Mouse (Mus musculus): ENCODE measurements around the gene Sema3c.
"Not testable (repeated sequence)": the region's sequence is repeated elsewhere in the genome, so short reads cannot be mapped to it uniquely, and the experiment has no call there.

The Sema3c gene

DNA sequence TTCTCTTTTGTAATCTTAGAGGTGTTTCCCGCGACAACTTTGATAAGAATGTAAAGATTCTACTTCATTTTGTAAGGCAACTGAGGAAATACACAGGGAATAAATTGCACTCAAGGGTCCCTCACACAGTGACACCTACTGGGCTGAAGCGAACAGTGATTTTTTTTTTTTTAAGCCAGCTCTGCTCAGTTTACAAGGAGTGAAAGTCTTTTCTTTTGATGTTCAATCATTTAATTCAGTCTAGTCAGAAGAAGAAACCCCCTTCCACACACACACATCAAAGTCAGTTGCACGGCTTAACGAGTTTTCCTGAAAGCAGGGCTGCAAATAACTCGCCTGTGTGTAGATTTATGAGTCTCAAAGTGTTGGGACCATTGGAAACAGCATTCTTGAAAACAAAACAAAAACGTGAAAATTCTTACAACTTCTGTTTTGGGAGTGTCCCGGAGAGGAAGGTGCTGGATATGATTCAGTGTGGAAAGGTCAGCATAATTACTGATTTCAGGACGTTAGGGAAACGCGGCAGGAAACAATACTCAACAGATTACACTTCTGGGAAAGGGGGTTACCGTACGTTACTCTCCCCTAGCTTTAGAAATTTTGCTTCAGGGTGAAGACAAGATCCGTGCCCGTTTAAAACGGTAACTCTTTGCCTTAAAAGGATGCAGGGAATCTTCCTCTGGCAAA lies at the start of gene Sema3c:
Gene Sema3c, plus strand, starts transcription at position 588 of the 687 bp plus-strand sequence.
- no peak for DNase-seq (ENCODE audit: low read depth, low spot score)

DNA sequence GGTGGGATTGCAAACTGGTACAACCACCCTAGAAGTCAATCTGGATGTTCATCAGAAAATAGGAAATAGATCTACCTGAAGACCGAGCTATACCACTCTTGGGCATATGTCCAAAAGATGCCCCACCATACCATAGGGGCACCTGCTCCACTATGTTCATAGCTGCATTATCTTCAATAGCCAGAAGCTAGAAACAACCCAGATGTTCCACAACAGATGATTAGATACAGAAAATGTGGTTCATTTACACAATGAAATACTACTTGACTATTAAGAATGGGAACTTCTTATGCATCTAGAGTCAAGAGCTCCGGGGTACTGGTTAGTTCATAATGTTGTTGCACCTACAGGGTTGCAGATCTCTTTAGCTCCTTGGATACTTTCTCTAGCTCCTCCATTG lies 42.9 kb upstream of the Sema3c start:
- DNase-seq (ENCODE audit: low read depth, low spot score), result not testable (repeated sequence)

DNA sequence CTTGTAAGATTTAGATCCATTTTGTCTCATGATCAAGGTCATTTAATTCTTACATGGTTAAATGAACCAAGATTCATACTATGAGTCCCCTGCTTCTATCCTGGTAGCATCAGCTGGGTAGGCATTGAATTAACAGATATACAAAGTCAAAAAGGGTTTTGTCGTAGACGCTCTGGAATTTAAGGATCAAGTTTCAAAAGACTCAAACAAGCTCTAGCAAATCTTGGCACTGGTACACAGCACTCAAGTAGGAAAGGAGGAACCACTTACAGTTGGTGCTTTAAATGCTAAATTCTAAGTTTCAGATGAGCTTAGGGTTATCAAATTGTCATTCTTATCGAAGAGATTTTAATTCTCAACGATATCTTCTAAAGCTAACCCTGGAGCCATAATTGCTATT lies 30.9 kb upstream of the Sema3c start:
- DNase-seq (ENCODE audit: low read depth, low spot score), result no peak

DNA sequence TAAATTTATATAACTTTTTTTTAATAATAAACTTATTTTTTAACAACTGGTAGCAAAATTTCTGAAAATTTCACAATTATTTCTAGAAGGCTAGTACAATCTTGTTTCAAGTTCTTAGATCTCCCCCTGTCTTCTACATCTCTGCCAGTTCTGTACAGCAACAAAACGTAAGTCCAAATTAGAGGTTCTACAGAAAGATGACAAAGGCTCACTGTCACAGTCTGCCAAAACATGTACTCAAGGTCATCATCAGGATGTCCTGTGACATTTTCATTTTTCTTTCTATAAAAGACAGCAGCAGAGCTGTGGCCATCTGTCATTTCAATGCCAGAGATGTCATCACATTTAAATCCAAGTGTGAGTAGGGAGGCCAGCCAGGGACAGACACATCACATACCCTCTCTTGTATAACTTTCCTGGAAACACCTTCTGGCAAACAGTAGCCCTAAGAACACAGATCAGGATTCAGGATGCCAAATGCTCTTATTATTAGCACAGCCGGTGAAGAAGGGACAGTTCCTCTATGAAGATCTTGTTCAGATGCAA lies 29.1 kb upstream of the Sema3c start:
- no peak for DNase-seq (ENCODE audit: low read depth, low spot score)

DNA sequence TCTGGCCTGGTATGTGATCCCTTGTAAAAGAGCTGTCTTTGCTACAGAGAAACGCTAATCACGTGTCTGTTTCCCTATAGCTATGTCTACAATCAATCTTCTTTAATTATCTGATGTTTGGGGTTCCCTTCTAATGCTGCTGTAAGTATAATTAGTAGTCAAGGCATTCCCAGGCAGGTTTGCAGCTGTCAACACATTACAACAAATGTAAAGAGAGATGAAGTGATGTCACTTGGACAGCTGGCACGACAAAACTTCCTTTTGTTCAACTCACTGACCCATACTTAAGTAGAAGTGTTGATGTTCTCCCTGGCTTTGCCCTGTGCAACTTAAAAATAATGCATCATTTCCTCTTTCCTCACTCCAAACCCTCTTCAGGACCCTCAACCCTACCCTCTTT lies 22.4 kb upstream of the Sema3c start:
- DNase-seq (ENCODE audit: low read depth, low spot score), result no peak

DNA sequence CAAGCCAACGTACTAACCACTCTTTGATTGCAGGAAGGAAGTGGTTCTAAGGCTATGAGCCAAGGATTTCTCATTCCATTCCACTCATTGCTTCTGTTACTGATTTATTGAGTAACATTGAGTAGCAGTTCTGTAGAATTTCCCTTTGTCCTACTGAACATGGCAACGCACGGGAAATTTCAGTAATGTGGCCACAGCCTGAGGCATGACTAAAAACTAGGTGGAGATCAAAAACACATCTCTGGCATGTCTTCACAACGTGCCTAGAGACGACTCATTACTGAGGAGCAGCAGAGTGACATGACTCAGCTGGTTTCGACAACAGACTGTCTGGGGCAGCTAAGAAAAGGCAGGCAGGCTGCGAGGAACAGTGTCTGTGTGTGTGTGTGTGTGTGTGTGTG lies 18.0 kb upstream of the Sema3c start:
- no peak for DNase-seq (ENCODE audit: low read depth, low spot score)

DNA sequence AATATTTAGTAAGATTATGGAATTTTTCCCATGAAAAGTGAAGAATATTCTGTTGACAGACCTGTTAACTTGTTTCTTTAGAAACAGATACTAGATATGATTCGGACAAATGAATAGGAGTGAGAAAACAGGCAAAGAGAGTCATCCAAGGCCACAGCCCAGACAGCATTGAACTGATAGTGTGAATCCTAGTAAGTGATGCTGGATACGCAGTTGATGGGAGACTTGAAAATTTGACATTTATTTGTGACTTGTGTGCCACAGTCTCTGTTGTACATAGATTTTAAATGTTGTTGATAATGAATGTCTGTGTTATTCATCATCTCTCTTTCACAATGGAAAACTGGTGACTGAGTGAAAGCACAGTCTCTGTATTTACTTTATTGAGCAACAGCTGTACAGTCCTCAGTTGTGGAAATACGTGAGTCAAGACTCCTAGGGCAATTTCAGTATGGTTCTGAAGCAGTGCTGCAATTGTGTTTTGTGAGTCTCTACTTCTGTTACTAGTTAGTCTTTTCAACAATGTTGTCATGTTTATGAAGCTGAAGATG lies 17.3 kb upstream of the Sema3c start:
- no peak for DNase-seq (ENCODE audit: low read depth, low spot score)

DNA sequence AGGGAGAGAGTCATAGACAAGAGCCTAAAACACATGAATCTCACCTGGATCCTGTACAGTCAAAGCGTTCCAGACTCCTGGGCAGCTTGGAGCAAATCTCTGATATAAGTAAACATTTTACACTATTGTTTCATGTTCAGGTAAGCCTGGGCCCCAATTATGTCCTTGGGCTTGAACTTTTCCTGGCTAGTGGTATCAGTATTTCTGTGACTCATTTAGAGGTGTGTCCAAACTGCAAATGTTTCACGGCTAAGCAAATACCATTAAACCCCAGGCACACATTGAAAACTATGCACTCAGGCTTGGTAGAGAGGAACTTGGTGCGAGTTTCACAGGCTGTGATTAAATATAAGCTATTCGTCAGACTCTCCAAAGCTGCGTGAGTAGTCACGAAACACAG lies 2.5 kb upstream of the Sema3c start:
- no peak for DNase-seq (ENCODE audit: low read depth, low spot score)

DNA sequence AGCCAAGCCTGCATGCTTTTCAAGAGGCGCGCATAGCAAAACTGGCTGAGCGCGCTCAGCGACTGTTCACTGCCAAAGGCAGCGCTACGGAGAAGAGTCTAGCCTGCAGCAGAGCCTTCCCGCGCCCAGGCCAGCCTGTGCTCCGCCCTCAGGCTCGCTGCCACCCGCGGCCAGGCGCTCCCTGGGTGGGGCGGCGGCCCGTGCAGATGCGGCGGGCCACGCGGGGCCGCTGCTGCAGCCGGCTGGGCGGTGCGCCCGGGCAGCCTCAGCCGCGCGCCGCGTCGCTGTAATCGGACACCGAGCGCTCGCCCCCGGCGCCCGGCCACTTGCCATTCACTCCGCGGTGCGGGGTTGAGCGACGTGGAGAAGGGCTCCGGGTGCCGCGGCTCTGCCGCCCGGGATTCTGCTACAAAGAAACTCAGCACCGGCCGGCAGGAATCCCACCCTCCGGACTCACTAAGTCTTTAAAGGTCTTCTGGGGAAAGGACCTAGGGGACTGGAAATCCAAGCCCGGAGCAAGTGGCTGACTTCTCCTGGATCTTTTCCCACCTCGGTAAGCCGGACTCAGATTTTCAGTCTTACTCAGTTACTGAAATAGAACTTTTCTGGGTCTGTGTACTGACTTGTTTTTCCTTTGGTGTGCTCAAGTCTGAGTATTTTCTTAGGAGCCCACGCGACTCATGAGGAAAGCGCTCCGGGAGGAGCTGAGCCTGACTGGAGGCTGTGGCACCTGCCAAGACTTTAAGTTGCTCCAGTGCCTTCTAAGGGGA lies 517 bp downstream of the Sema3c start:
- DNase-seq (ENCODE audit: low read depth, low spot score), result no peak

DNA sequence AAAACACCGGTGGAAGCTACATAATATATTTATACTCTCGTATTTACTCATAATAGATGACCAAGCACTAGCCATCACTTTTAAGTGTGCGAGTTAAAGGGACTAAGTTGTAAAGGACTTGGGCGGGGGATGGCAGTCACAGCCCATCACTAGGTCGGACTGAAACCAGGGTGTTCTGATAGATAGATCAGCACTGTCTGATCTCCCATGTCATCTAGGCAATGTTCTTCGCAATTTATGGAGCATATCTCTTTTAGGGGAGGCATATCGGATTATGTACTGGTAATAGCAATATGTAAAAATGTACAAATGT lies 1.1 kb downstream of the Sema3c start:
- DNase-seq (ENCODE audit: low read depth, low spot score), result no peak

DNA sequence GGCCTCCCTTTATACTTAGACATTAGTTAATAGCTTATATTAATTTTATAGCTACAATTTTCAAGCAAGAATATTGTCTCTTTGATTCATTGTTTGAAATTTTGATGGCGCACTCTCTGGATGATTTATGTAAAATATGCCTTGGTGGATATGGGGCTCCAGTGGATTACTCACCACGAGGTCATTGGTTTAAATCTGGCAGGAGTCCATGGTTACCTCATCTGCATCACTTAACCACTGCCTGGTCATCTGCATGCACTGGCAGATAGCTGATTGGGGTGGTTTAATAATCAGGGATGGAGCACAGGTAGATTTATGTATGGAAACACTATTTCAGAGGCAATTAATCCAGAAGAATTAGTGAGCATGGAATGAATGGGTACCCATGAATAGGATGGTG lies 2.0 kb downstream of the Sema3c start:
- DNase-seq (ENCODE audit: low read depth, low spot score), result no peak

DNA sequence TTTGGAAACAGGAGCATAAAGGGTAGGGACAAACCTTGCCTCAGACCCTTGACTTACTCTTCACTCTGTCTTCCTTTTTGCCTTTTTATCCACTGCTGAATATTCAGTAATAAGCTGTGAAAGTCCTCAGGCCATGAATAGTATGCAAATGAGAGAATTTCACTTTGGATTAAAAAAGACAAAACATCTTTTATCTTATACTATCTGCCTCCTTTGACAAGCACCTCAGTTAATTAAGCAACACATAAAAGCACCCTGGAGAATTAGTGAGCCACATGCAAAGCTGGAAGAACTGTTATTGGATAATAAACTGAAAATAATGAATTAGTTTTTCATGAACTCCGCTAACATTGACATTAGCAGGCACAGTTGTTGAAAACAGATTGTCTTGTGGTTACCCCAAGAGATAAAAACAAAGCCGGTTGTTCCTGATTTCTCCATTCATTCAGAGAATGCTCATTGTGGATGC lies 8.0 kb downstream of the Sema3c start:
- DNase-seq (ENCODE audit: low read depth, low spot score), result no peak

DNA sequence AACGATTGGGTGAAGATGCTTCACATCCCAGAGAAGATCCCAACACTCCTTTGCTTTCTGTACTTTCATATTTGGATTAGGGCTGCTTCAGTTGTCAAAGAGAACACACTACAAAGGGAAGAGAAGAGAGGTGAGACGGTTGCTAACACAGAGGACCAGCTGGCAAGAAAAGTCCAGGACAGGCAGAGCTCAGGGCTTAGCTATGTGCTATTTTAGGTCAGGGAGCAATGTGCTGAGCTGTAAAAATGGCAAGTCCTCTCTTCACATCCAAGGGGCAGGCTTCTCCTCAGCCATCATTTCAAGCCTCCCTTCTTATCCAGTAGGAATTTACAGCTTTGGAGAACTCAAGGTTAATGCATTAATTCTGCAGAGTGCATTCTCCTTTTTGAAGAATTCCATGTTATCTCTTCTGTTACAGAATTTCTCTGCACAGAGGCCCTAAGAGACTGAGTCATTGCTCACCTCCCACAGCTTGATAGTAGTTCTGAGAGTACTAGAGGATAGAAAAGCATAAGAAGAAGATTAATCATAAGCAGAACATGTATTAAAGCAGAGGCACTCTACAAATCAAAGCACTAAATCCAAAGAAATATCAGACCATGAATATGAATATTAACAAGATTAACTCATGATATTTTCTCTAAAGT lies 10.3 kb downstream of the Sema3c start:
- no peak for DNase-seq (ENCODE audit: low read depth, low spot score)

DNA sequence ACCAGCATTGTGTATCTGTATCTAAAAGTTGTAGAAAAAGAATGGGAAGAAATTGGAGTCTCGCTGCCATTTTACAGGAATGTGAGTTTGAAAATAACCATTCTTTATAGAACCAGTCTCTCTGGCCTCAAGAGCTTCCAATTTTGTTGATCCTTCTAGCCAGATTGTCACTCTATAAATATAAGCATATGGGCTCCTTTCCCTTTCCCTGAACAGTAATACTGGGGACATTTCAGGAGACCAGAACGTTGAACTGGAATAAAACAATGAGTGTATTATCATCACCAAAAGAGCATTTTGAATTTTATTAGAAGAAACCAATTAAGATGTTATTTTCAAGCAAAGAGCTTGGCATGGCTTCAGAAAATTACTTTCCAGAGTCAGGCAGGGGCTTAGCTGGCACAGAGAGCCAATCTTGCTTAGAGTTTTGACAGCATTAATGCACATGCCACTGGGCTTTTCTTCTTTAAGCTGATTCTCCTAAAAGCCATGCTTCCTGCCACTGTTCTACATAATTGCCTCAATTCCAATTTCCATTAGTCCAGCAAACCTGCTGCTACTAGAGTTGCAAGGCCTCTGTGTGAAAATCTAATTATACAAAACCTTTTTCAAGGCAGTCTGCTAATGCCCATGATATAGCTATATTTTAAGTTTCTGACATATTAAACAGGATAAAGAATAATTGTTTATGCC lies 12.6 kb downstream of the Sema3c start:
- DNase-seq (ENCODE audit: low read depth, low spot score), result no peak

DNA sequence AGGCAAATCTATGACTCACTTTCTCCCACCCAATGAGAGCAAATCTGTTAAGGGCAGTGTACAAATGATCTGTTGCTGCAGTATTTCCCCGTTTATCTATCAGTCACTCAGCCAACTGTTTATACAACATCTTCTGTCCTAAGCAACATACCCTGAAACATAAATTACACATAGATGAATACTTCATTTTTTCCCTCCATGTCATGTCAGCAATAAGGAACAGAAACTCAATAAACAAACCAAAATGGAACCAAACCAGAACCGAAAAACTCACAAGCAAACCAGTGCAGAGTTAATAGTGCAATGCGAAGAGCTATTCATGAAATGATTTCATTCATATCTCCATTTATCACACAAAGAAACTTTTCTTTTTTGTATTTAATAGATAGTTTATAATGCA lies 17.8 kb downstream of the Sema3c start:
- no peak for DNase-seq (ENCODE audit: low read depth, low spot score)

DNA sequence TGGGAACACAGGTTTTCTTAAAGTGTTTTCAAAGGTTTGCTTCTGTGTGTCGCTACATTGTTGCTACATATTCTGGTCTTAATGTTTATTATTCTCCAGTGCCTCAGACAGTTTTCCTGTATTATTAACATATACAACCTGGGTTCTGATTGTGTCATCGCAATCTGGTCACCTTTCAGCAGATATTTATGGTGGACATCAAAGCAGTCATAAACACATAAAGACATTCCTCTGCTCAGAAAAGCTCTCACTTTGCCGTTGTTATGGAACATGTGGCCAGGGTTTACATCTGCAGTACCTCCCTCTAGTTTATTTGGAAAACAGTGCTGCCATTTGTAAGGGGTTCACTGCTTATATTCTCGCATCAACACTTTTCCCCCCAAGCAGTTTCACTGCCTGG lies 27.6 kb downstream of the Sema3c start:
- no peak for DNase-seq (ENCODE audit: low read depth, low spot score)

DNA sequence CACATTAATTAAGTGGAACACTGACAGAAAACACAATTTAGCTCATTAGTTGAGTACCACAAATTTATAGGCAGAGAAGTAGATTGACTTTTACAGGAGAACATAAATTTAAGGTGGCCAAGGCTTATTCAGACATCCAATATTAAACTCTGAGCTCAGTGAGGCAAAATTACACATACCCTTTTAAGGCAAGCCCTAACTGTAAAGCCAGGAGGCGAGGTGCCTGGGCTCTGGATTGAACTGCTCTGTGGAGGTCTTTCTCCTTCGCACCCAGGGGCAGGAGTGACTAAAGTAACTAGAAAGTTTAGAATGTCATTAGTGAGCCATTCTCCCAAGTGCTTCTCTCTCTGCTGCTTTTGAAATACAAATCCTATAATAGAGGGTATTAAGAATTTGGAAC lies 46.5 kb downstream of the Sema3c start:
- no peak for DNase-seq (ENCODE audit: low read depth, low spot score)

DNA sequence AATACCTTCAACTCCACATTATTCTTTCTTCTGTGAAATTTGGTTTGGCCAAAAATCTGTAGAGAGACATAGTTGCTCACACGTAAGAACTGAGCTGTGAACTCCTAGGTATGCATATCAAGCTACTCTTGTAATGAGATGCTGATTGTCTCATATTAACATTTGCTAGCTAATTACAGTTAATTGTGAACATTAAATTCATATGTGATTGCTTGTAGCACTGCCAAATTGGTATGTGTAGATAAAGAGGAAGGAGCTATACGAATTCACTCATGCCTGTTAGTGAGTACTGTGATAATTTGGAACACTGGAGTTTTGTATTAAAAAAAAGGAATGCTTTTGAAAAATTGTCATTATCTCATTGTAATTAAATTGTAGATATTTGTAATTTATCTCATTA lies 48.5 kb downstream of the Sema3c start:
- no peak for DNase-seq (ENCODE audit: low read depth, low spot score)

DNA sequence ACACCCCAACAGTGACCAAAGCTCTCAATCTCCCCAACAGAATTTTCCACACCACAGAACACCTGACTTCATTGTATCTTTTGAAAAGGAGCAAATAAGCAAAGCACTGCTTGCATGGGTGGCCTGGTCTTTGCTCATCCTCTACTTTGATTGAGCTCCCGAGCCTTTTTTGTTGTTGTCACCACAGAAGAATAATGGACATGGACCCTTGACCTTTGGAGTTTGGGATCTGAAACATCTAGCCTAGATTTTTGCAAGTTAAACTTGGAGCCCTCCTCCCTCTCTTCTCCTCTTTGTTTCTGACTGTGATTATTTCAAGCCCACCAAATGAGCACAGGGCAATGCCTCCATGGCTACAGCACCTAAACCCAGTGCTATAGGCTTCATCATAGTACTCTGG lies 54.5 kb downstream of the Sema3c start:
- no peak for DNase-seq (ENCODE audit: low read depth, low spot score)

DNA sequence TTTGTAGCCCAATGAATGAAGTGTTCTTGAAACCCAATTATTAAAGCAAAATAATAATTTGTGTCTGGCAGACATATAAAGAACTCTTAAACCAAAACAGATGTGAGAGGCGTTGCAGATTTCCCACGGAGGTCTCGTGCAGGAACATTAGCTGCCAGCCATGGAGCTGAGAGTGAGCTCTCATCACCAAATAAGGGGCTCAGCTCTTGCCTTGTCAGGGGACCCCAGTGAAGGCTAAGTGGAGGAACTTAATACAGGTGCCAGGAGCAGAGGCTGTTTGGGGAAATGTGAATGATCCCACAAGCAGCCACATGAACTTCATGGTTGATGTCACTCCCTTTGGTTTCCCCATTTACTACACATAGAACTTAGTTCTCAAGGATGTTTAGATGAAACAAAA lies 55.5 kb downstream of the Sema3c start:
- DNase-seq (ENCODE audit: low read depth, low spot score), result no peak

DNA sequence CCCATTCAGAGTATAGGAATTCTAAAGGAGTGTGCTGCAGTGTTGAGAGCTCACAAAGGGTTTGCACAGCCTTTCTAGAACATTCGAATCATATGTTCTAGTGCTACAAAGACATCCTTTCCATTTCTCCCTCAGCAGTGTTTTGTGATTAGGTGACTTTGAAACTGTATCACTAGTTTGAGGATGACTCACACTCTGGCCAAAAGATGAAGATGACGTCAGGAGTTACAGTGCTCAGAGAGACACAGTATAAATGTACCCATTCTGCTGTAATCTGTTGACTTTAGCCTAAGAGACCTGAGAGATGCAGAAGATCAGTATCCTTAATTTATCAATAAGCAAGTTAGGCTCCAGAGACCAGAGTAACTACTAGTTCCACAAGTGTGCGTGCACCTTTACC lies 65.4 kb downstream of the Sema3c start:
- DNase-seq (ENCODE audit: low read depth, low spot score), result no peak

All from telencephalon, adult 2 months (tissue).